Mouse (Mus musculus) lung, postnatal 14 days (tissue): ENCODE measurements around the gene Dnajc8.

ENCODE experiments used
- DNase-seq: peaks from one replicate; pipeline ENCODE4 v3.0.0; 2021

Gene Dnajc8

DNA sequence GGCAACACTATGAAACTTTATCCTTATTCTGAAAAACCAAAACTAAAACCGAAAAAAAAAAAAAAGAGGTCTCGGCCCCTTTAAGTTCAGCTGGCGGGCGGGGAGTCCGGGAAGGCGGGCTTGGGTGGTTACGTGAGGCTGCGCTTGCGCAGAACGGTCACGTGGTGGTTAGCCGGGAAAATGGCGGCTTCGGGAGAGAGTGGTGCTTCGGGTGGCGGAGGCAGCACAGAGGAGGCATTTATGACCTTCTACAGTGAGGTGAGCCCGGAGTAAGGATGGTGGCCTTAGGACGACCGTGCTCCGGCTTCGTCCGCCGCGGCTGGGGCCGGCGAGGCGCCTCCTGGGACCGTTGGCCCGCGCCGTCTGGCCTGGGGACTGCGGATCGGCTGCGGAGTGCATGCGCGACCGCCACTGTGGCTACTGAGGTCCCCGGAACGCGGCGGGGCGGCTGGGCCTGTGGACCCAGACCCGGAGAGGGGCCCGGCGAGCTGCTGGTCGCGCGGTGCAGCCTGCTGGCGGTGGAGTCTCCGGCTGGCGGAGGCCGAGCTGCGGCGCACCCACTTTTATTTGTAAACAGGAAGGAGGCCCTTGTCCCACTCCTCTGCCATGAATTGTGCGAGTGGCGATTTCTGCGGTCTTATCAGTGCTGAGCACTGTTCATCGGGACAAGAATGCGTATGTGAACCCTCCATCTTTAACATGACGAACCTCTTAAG, at the start of gene Dnajc8:
Gene Dnajc8 (plus strand): TSS at position 145 of the 716 bp plus-strand sequence.
- DNase-seq = peak; percentile 97

DNA sequence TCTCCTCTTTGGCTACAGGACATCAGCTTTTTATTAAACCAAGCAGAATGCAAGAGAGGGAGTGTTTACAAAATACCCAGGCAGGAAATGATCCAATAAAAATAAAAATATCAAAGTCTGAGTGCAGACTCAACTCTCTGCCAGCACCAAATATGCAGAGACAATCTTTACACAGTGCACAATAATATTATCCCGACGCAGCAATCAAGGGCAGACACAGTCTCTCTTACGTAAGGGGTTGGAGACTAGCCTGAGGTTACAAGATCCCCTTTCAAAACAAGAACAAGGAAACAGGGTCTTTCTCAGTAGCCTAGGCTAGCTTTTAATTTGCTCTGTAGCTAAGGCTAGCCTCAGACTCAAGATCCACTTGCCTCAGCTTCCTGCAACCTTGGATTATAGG, 46.8 kb upstream of the Dnajc8 start:
- no peak for DNase-seq

DNA sequence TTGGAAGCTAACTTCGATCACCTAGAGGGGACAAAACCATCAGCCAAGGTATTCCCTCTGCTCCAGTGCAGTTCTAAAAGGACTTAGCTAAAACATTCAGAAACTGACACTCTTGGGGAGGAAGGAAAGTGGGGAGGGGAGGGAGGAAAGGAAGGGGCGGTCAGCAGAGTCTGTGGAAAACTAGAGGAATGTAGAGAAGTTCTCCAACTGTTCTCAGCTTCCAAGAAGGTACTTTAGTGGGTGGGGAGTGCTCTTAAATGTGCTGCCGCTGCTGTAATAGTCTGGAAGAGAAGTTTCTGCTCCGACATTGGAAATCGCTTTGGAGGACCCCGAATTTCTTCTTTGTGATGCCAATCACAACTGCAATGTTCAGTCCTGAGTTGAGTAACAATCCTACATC, 46.4 kb upstream of the Dnajc8 start:
- no peak for DNase-seq

DNA sequence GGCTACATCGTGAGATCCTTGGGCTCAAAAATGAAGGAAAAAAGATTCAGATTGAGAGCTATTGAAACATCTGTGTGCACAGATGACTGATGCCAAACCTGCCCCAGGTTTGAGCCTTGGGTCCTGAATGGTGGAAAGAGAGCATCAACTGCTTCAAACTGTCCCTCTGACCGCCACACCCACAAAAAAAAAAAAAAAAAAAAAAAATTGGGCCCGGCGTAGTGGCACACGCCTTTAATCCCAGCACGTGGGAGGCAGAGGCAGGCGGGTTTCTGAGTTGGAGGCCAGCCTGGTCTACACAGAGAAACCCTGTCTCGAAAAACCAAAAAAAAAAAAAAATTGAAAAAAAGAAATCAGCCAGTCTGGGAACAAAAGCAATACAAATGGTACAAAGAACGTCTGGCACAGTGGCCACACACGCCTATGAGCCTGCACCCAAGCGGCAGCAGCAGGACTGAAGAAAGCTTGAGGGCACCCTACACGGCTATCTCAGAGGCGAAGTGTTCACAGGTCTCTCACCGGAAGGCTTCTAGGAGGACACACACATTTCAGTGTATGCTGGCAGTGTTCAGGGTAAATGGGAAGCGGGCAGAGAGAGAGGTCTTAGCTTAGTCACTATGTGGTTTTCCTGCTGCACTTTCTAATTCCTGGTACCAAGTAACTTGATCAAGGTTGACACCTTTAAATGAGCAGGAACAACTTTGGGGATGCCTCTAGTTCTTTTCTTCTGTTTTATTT, 44.9 kb upstream of the Dnajc8 start:
- DNase-seq = no peak

DNA sequence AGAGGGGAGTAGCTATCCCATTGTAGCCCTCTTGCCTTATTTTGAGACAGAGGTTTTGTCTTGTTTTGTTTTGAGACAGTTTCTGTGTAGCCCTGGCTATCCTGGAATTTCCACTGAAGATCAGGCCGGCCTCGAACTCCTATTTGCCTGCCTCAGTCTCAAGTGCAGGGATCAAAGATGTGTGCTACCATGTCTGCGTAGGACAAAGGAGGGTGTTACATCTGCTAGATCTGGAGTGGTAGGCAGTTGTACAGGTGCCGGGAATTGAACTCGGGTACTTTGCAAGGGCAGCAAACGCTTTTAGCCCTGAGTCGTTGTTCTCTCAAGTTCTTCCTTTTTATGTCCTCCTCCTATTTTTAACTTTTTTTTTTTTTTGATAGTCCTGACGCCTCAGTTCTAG, 44.3 kb upstream of the Dnajc8 start:
- DNase-seq = no peak

DNA sequence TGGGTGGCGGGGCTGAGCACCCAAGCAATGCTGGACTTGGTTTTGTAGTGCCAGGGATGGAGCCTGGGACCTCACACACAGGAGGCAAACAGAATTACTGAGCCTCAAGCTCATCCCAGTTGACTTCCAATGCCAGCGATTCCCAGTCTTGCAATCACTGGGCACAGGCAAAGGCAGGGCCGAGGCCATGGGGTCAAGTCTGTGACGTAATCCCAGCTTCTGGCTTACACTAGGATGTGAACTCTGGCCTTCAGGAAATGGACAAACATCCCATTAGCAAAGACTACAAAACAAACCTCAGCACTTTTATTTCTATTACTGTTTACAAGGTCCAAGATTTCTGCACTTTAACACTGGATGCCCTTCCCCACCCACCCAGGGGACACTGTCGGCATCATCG, 43.6 kb upstream of the Dnajc8 start:
- peak; percentile 48 for DNase-seq

DNA sequence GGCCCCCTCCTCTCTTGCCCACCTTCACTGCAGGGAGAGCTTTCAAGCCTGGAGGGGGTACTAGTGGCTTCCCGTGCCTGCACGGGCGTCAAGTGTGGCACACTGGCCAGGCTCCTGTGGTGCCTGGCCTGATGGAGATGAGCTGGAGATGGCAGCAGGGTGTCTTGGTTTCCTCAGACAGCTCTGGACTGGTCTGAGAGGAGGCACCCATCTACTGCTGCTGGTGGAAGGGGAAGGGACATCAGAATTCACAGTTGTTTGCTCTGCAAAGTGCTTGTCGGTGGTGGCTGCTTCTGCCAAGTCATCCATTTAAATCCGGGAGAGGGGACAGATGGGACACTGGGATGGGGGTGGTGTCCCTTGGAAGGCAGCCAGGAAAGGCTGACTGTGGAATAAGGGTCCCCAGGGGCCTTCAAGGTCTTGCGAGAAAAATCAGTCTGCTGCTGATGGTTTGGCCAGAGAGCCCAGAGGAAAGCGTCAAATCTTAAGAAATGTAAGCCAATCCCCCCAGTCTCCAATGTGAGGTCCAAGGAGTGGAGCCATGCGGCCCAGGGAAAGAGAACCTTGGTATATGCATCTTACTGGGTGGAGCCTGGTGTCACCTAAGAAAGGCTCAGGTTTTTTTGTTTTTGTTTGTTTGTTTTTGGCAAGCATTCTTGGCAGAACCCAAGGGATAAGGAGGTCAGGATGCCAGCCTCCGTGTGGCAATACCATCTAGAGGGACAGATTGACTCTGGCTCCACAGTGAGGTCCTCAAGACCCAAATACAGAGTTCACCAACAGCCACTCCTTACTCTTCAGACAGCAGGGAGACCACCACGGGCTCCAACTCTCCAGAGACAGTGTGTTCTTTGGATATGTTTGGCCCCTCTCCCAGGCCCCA, 42.9 kb upstream of the Dnajc8 start:
- DNase-seq = no peak

DNA sequence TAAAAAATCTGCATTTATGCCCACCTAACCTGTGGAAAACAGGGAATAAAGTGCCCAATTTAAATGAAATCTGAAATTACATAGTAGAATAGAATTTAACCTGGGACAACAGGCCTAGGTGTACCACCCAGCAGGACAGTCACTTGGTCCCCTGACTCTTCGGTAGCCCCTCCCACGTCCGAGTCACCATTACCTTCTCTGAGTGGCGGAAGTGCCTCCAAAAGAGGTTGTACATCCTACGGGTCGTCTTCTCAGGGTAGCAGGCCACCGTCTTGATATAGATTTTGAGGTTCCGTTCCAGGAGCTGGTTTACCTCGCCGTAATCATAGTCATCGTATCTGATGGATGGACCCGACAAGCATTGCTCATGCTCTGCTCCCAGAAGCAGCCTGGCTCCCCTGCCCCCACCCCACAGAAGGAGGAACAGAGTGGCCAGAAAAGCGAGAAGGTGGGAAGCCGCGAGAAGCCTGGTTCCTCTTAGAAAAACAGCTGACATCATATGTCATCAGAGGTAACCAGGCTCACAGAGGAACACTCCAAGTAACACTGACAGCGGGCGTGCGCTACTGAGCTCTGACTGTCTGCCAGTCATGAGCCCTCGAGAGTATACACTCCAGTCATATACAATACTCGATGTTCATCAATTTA, 41.0 kb upstream of the Dnajc8 start:
- no peak for DNase-seq

DNA sequence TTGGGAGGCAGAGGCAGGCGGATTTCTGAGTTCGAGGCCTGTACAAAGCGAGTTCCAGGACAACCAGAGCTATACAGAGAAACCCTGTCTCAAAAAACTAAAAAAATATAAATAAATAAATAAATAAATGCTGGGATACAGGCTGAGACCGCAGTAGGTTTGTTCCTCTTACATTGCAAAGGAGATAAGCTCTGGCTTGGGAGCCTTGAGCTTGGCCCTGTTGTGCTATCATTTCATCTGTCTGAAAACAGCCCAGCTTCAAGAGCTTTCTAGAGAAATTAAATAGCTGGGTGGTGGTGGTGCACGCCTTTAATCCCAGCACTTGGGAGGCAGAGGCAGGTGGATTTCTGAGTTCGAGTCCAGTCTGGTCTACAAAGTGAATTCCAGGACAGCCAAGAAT, 33.7 kb upstream of the Dnajc8 start:
- DNase-seq = no peak

DNA sequence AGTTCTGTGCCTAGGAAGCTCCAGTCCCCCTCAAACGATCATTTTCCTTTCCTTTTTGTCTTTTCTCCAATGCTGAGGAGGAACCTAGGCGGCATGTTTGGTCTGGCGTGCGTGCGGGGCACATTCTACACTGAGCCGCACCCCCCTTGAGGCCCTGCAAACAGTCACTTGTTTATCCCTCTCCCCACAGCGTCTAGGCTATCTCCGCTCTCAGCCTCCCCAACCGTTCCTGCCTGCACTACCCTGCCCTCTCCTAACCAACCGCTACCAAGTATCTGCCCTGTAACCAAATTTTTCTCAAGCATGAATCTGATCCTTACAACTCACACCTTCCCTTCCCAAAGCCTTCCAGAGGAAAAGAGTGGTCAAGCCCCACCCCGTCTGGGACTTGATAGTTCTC, 32.0 kb upstream of the Dnajc8 start:
- DNase-seq = no peak

DNA sequence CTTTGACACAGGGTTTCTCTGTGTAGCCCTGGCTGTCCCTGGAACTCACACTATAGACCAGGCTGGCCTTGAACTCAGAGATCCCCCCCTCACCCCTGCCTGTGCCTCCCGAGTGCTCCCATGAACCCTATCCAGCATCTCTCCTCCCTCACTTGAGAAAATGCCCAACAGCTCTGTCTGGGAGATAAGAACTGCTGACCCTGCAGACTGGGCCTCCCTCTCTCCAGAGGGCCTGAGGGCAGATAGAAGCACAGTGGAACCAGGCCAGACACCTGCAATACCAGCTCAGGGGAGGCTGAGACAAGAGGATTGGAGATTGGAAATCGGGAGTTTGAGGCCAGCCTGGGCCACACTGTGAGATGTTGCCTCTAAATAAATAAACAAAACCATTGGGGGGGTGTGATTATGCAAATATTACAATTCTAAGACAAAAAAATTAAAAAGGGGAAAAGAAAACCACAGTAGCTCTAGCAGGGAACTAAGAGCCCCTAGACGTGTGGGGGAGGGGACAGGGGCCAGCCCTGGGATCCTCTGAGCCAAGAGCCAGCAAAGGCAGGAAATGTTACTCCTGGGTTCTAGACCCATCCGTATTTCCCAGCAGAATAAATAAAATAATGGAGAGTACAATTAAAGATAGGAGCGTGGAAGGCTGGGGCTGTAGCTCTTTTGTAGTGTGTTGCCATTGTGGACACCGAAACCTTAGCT, 30.2 kb upstream of the Dnajc8 start:
- DNase-seq = no peak

DNA sequence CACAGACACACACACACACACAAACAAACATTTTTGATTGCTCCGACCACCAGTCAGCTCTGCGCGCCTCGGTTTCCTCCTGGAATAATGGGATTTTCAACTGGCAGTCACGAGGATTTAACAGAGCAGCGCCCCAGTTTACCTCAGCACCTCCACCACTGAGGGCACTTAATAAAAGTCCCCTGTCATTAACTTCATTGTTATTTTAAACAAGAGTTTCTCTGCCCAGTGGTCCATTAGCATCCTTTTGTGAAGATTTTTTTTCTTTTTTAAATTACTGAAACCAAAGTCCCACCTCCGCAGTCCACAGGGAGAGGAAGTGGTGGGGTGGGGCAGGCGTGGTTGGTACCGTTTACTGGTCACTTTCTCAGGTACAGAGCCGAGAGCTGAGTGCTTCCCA, 29.6 kb upstream of the Dnajc8 start:
- no peak for DNase-seq

DNA sequence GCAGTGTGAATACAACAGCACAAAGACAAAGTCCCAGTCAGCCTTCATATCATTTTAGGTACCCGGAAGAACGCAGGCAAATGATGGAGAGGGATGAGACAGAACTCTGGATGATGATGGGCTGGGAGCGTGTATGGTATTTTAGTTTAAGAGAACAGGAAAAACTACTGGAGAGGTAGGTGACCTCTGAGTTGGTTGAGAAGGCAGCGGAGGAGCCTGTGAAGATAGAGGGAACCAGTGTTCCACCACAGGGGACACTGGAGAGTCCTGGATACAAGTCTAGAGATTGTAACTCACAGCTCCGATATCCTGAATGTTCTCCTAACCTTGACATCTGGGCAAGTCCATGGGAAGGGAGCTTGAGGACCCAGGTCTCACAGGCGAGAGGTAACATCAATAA, 29.1 kb upstream of the Dnajc8 start:
- DNase-seq = no peak

DNA sequence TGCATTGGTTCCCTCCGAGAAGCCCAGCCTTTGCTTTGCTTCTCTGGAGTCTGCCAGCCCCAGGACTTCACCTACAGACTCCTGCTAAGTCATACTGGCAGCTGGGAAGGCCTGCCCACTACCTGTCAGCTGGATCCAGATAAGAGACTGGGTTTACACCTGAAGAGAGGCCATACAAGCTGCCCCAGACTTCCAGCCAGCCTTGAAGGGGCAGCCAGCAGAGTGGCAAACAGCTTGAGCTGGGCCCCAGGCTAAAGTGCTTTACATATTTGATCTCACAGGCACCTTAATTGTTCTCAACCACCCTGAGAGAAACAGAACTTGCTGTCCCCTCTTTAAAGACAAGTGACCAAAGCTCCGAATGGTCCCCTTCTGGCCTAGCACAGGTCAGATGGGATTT, 28.1 kb upstream of the Dnajc8 start:
- peak; percentile 32 for DNase-seq

DNA sequence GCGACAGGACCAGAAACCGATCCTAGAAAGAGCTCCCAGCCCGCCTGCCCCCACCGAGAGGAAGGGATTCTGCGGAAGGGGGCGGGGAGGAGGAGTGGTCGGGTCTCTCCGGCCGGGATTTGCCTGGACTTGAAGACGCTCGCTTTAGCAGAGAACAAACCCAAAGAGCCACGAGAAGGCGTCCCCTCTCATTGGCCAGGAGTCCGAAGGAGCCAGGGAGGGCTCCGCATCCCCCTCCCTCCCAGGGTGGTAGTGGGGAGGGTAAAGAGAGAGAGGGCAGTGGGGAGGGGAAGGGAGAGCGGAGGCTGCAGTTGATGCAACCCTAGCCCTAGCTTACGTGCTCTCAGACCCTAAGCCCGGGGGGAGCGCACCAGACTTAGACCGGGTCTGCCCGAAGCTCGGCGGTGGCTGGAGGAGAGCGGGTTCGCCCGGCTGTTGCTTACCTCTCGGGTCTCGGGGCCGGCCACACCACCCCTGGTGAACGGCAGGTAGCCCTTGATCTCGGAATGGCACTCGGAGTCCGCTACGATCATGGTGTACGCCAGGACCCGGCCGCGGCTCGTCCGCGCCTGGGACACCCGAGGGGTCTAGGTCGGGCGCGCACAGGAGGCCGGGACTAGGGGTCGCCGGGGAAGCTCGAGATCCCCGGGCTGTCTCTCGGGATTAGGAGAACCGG, 25.6 kb upstream of the Dnajc8 start:
- DNase-seq = peak; percentile 83

DNA sequence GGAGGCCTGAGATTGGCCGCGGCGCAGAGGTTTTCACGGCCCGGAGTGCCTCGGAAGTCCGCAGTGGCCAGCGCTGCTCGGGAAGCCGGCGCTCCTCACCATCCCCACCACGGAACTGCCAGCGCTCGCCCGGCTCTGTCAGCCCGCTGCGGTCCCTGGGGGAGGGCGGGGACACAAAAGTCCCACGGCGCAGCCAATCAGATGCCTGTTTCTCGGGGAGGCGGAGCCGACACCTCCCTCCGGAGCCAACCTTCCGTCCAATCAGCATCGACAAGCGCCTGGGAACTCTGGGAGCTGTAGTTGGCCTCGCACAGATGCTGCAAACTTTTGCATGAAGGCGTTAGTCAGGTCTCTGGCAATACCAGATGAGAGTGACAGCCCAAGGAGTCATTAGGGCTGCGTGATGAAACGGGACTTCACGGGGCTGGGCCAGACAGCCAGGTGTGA, 25.0 kb upstream of the Dnajc8 start, which contains the start of gene Sesn2:
Gene Sesn2 (minus strand): TSS at position 150 of the 447 bp plus-strand sequence.
- DNase-seq = peak; percentile 97

DNA sequence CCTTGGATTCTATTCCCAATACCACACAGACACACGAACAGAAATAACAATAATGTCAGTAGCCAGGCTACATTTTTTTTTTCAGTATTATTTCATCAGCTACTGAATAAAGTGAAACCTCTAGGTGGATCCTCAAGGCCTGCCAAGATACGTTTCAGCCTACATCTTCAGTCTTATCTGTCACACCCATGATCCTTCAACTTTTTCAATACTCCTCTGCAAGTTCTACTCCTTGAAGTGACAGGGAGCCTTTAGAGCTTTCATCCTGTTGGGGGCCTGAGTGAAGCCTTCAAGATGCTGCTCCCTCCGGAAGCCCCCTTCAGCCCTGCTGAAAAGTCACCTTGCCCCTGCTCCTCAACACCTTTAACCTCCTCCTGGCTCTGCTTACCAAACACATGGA, 23.3 kb upstream of the Dnajc8 start:
- no peak for DNase-seq

DNA sequence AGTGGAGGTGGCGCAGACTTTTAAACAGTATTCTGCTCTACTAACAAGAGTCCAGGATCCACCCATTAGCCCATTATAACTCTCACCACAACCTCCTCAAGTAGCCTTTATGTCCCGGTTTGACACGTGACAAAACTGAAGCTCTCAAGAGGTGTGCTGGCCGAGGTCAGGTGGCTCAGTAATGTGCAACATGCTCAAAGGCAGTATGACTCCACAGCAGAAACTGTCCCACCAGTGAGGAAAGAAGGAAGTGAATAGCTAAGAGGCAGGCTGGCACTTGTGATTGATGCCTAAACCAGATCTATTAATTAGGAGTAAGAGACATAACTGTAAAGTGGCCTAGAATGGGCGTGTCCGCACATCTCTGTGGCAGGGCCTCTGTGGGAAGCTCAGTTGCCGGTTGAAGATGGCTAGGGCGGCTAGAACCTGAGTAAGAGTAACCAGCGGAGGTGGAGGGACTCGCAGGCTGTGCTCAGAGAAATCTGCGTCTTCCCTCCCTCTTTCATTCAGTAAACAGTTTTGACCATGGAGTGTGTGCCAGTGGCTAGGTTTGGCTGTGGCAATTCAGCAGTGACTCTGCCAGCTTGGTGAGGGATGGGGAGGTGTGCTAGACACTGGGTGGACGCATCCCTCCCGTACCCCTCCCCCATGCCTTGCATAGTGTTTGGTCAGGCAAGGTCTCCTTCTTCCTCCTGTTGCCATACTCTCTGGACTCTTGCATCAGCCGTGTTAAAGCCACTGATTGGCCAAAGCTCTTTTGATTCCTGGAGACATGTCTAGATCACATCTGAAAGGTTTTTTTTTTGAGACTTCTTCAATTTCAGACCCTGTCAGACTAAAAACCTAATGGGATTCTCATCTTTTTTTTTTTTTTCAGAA, 21.7 kb upstream of the Dnajc8 start:
- DNase-seq = no peak

DNA sequence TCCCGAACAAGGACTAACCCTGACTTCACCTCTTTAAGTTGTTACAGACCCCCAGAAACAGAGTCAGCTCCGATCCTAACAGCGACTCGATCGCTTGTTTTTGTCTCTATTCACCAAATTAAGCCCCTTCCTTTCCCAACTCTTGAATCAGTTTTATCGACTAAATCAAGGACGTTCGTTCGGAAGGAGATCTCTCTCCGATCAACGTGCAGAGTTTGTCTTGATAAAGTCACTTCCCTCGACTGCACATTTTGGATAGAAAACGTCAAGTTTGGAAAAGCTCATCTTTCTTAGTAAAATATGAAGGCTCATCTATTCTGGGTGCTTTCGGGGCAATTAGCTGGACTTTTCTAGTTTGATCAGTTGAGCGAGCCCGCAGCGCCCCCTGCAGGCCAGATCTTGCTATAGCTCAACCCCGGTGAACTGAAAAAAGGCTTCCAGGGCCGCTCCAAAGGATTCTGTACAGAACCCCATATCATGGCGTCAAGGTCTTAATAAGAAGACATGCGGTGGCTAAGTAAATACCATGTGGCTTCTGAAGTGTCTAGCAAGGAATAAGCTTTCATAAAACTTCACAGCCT, 20.7 kb upstream of the Dnajc8 start:
- peak; percentile 91 for DNase-seq
